Mouse (Mus musculus) limb, embryonic 14.5 days (tissue): ENCODE results near the gene Eif3d. TPM values are rescaled to one million over a fixed set of nuclear protein-coding genes. Genes with fewer than 3 reads are reported as not detected.

Source experiments
- ATAC-seq: fragments of 200-750 bp; cut with Nextera tagmentation; 2 replicates; pipeline ENCODE4 v1.8.0; 2017; ENCODE audit warnings: low read depth, moderate number of reproducible peaks, moderate TSS enrichment; ENCODE audit not compliant: low FRiP score
- DNase-seq: peaks from one replicate; pipeline ENCODE4 v3.0.0-alpha.2; 2015; ENCODE audit warnings: low spot score
- H3K27ac ChIP-seq: fragments of 300-500 bp; sonication (generic); replicated peaks from 2 replicates; pipeline ENCODE4 v1.5.1; 2014; ENCODE audit warnings: low read depth, mild to moderate bottlenecking, low read length, moderate library complexity, mixed read lengths
- H3K27me3 ChIP-seq: fragments of 300-500 bp; sonication (generic); 2 replicates; pipeline ENCODE4 v1.6.1; 2014; ENCODE audit warnings: low read length, mixed read lengths; ENCODE audit not compliant: control insufficient read depth, insufficient read depth
- H3K36me3 ChIP-seq: fragments of 300-500 bp; sonication (generic); 2 replicates; pipeline ENCODE4 v1.6.1; 2014; ENCODE audit warnings: mild to moderate bottlenecking, low read length, moderate library complexity, mixed read lengths; ENCODE audit not compliant: control insufficient read depth, insufficient read depth
- H3K4me1 ChIP-seq: fragments of 300-500 bp; sonication (generic); 2 replicates; pipeline ENCODE4 v1.6.1; 2014; ENCODE audit warnings: antibody characterized with exemption, low read length, mixed read lengths; ENCODE audit not compliant: control insufficient read depth, insufficient read depth
- H3K4me2 ChIP-seq: fragments of 300-500 bp; sonication (generic); replicated peaks from 2 replicates; pipeline ENCODE4 v1.6.1; 2014; ENCODE audit warnings: low read depth, mild to moderate bottlenecking, low read length, moderate library complexity; ENCODE audit not compliant: severe bottlenecking
- H3K4me3 ChIP-seq: fragments of 300-500 bp; sonication (generic); replicated peaks from 2 replicates; pipeline ENCODE4 v1.5.1; 2014; ENCODE audit warnings: low read length
- H3K9ac ChIP-seq: fragments of 300-500 bp; sonication (generic); 2 replicates; pipeline ENCODE4 v1.6.1; 2014; ENCODE audit warnings: mild to moderate bottlenecking, low read depth, low read length, moderate library complexity; ENCODE audit not compliant: severe bottlenecking
- H3K9me3 ChIP-seq: fragments of 300-500 bp; sonication (generic); 2 replicates; pipeline ENCODE4 v1.6.1; 2016; ENCODE audit warnings: low read length; ENCODE audit not compliant: control insufficient read depth
- POLR2A ChIP-seq: fragments of 200-500 bp; IDR thresholded peaks from 2 replicates; pipeline ENCODE4 v1.8.0; 2012; ENCODE audit warnings: inconsistent platforms, mild to moderate bottlenecking, moderate library complexity, borderline replicate concordance; ENCODE audit not compliant: insufficient read depth, insufficient read length; ENCODE audit errors: extremely low read depth
- WGBS: fragments of 180-500 bp; shearing (Covaris S2); extraction: QIAGEN DNeasy Blood & Tissue Kit; methylation state at CpG from one replicate; pipeline ENCODE4 v1.1.7; 2014; 5-methylcytosine and 5-hydroxymethylcytosine counted together
- polyA plus RNA-seq, 2 experiments: library from polyadenylated mRNA; depleted of rRNA in 1 of 2; stranded (reverse) in 1 of 2; unstranded in 1 of 2; fragments of >200 nt; fragmentation: Nextera tagmentation in 1 of 2; extraction: Ambion mirVana in 1 of 2; gene quantifications; 2 replicates each; pipeline versions ENCODE4 v1.2.1 to v1.2.3; 2012 to 2014

Eif3d gene
- polyA plus RNA-seq, 2 experiments, result 188 to 204 TPM

GRCm38 (mm10) chr15:77958071-77958470, 12.5 kb downstream of the Eif3d start:
- no peak for TF ChIP-seq POLR2A
- peaks cover 47% of the 10 kb centered on the region for H3K36me3 ChIP-seq
- DNase-seq (no peak), ATAC-seq (no peak)
- no peak overlapping the region for H3K27ac ChIP-seq
- peaks cover 3% of the 10 kb centered on the region; the same call in 1 of the 2 replicates for H3K27me3 ChIP-seq
- H3K4me2 ChIP-seq, result no peak overlapping the region
- no peak overlapping the region for H3K9ac ChIP-seq
- no peak overlapping the region for H3K4me3 ChIP-seq
- WGBS, result 47% methylated on average over 3 of the region's 3 CpGs
- H3K9me3 ChIP-seq, result no peaks in the 10 kb centered on the region
- 0 out of 2 replicates have a peak, but pooled peaks cover 9% of the 10 kb centered on the region for H3K4me1 ChIP-seq

- Histone ChIP-seq H3K36me3 (peaks cover 42% of the 10 kb centered on the region), H3K4me3 (no peak overlapping the region), H3K9ac (no peak overlapping the region), H3K27me3 (peaks cover 3% of the 10 kb centered on the region; the same call in 1 of the 2 replicates), H3K9me3 (no peaks in the 10 kb centered on the region), H3K4me2 (no peak overlapping the region), H3K27ac (no peak overlapping the region), H3K4me1 (0 out of 2 replicates have a peak, but pooled peaks cover 9% of the 10 kb centered on the region)
- 36% methylated on average over 5 of the region's 5 CpGs for WGBS
- DNase-seq, result no peak
- TF ChIP-seq POLR2A, result no peak
- ATAC-seq, result no peak
Measured at GRCm38 (mm10) chr15:77957625-77958024, 13.0 kb downstream of the Eif3d start.

GRCm38 (mm10) chr15:77956404-77956901, 14.2 kb downstream of the Eif3d start, which contains the start of gene Foxred2:
TSS of gene Foxred2 (minus strand) at chr15:77956722.
- H3K9ac ChIP-seq, result peak within 1 kb of the TSS; percentile 43
- H3K27ac ChIP-seq, result no peak within 1 kb of the TSS
- ATAC-seq (peak; percentile 91), DNase-seq (peak; percentile 73)
- no peaks in the 10 kb centered on the region for H3K9me3 ChIP-seq
- H3K36me3 ChIP-seq, result peaks cover 36% of the 10 kb centered on the region
- H3K4me2 ChIP-seq, result peak within 1 kb of the TSS; percentile 82
- 0 out of 2 replicates have a peak, but pooled peaks cover 9% of the 10 kb centered on the region for H3K4me1 ChIP-seq
- TF ChIP-seq POLR2A, result peak; percentile 24; the same call in 1 of the 2 replicates
- peak within 1 kb of the TSS; percentile 57 for H3K4me3 ChIP-seq
- under 1% methylated on average over 39 of the region's 39 CpGs for WGBS
- peaks cover 3% of the 10 kb centered on the region; the same call in 1 of the 2 replicates for H3K27me3 ChIP-seq

GRCm38 (mm10) chr15:77955440-77956403, 14.9 kb downstream of the Eif3d start:
- Histone ChIP-seq H3K4me3 (peak overlapping the region; percentile 57), H3K36me3 (peaks cover 29% of the 10 kb centered on the region), H3K4me2 (peak overlapping the region; percentile 82), H3K9me3 (no peaks in the 10 kb centered on the region), H3K27me3 (peaks cover 3% of the 10 kb centered on the region; the same call in 1 of the 2 replicates), H3K4me1 (0 out of 2 replicates have a peak, but pooled peaks cover 9% of the 10 kb centered on the region), H3K9ac (peak overlapping the region; percentile 43), H3K27ac (no peak overlapping the region)
- DNase-seq (no peak), ATAC-seq (peak; percentile 14; the same call in 1 of the 2 replicates)
- TF ChIP-seq POLR2A, result no peak
- 10% methylated on average over 49 of the region's 52 CpGs for WGBS

- DNase-seq (no peak), ATAC-seq (no peak)
- H3K36me3 ChIP-seq, result peaks cover 15% of the 10 kb centered on the region
- H3K4me1 ChIP-seq, result 0 out of 2 replicates have a peak, but pooled peaks cover 9% of the 10 kb centered on the region
- H3K4me2 ChIP-seq, result no peak overlapping the region
- no peak overlapping the region for H3K27ac ChIP-seq
- WGBS, result 80% methylated on average over 2 of the region's 2 CpGs
- H3K9me3 ChIP-seq, result no peaks in the 10 kb centered on the region
- peaks cover 3% of the 10 kb centered on the region; the same call in 1 of the 2 replicates for H3K27me3 ChIP-seq
- no peak overlapping the region for H3K4me3 ChIP-seq
- TF ChIP-seq POLR2A, result no peak
- H3K9ac ChIP-seq, result no peak overlapping the region
Measured at GRCm38 (mm10) chr15:77954362-77954761, 16.3 kb downstream of the Eif3d start.
